Mouse (Mus musculus) ovary, adult 10 weeks (tissue): Measurements from ENCODE around the gene Cct6b. TPM values are rescaled to one million over a fixed set of nuclear protein-coding genes. Genes with fewer than 3 reads are reported as not detected.

Experiments
- polyA plus RNA-seq: library from polyadenylated mRNA; stranded (reverse); fragments of 350-450 nt; fragmentation: Illumina TruSeq; extraction: RNeasy Lipid Tissue Mini Kit (QIAGEN cat#74804); gene quantifications from one replicate; pipeline ENCODE4 v1.2.3, GENCODE M21; 2014

Gene Cct6b
- polyA plus RNA-seq = not detected

DNA sequence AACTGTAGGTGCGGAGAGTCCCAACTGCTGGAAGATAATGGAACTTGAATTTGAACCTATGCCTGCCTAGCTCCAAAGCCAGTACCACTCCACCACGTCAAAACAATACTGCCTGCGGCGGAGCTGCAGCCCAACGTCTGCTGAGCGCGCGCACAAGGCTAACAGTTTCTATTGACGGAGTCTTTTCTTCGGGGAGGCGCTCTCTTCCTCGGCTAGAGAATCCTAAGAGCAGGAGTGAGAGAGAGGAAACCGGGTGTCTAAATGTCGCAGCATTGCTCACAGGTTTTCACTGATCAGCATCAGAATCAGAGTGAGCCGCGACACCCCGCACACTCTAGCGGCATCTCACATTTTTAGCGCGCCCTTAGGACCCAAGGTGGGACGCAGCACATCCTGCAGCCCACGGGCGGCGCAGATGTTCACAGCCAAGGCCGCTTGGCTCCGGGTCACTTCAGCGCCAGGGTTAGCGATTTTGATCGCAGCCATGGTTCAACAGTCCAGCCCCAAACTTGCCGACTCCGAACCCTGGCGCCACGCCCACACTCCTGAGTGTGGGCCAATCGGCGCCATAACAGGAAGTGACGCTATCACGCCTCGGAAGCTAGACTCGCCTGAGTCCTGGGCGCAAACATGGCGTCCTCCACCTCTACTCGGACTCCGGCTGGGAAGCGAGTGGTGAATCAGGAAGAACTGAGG is at the start of gene Cct6b, which contains the start of gene Zfp830:
Gene Cct6b, minus strand, starts transcription at position 580 of the 696 bp plus-strand sequence.
Gene Zfp830, plus strand, starts transcription at position 604 of the 696 bp plus-strand sequence.

DNA sequence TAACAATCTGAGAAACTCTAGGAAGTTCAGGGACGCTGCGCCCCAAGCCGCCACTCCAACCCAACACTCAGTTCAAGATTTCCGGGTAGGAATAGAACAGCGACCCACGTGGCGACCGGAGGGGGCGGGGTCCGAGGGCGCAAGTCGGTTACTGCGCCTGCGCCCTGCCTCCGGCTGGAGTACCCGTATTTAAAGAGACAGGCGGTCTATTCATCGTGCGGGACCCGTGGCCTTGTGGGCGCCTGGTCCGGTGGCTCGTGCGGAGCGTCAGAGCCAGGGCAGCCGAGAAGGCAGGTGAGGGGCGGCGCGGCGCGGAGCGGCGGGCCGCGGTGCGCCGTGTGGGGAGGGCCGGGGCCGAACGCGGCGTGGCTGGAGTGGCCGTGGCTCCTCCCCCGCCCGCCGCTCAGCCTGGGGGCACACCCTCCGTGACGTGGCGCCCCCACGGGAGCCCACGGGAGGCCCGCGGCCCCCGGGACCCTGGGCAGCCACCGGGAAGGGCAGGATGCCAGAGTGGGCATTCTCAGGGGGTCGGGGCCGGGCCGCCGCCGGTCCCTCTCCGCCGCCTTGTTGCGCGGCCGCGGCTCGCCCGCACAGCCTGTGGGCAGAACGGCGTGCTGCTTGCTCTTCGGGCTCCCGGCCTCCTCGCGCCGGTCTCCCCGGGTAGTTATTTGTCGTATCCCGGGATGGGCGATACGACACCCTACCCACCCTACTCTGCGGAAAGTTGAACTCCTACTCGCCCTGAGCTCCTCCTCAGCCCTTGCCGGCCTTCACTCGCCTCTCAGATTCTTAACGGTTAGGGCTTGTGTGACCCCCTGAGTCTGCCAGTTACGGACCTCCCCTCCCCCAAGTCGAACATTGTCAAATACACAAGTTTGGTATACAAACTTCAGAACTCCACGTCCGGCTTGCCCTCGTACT is 17.1 kb upstream of the Cct6b start, which contains the start of gene Lig3:
Gene Lig3, plus strand, starts transcription at position 126 of the 921 bp plus-strand sequence.

Other genes starting within 250 kb of the Cct6b start
- 25.3 TPM for gene Zfp830, start within 50 bp of the Cct6b start, polyA plus RNA-seq
- 37.7 TPM for gene Lig3, start 16.8 kb upstream of the Cct6b start, polyA plus RNA-seq
- gene Rffl, start 106.9 kb upstream of the Cct6b start, polyA plus RNA-seq = 10.5 TPM
- 9.7 TPM for gene Rad51d, start 126.3 kb upstream of the Cct6b start, polyA plus RNA-seq
- not detected for gene Fndc8, start 127.8 kb upstream of the Cct6b start, polyA plus RNA-seq
- gene Nle1, start 144.1 kb upstream of the Cct6b start, polyA plus RNA-seq = 4.3 TPM
- gene Unc45b, start 146.2 kb upstream of the Cct6b start, polyA plus RNA-seq = 2.1 TPM
- gene Slfn5, start 187.0 kb upstream of the Cct6b start, polyA plus RNA-seq = 20.1 TPM
- gene Slfn9, start 227.5 kb upstream of the Cct6b start, polyA plus RNA-seq = 39.7 TPM